In genomic region chr9:22327475-22328387, GRCm38 (mm10) we compare ENCODE assay signal across 8 mouse cellular contexts. TPM values are rescaled to one million over a fixed set of nuclear protein-coding genes. Genes with fewer than 3 reads are reported as not detected.
DNase-seq lines count a peak whose midpoint lies in the region; ATAC-seq and TF ChIP-seq lines count a peak whose summit lies in the region.

No protein-coding gene starts in this region.

- H3K9ac ChIP-seq in hindbrain, postnatal 0 days (replicated peaks; ENCODE audit: low read length), result peak overlapping the region; percentile 45; the same call in 1 of the 2 replicates

- no peaks in the 10 kb centered on the region for H3K4me1 ChIP-seq in cortical plate, adult 2 months (ENCODE audit: control insufficient read depth, insufficient read depth, low read length)
- 0 out of 2 replicates have a peak, but pooled peaks cover 3% of the 10 kb centered on the region for H3K4me1 ChIP-seq in hindbrain, postnatal 0 days (ENCODE audit: insufficient read depth, low read length)

- no peak overlapping the region for H3K27ac ChIP-seq in cortical plate, adult 2 months (ENCODE audit: insufficient read depth, low read length)
- peak overlapping the region; percentile 59 for H3K27ac ChIP-seq in hindbrain, postnatal 0 days
- no peak overlapping the region; the same call in 1 of the 2 replicates for H3K27ac ChIP-seq in left cerebral cortex, adult 2 months
- H3K27ac ChIP-seq in macrophage, result peak overlapping the region; percentile 54

- peak overlapping the region; percentile 34 for H3K4me3 ChIP-seq in cortical plate, adult 2 months (ENCODE audit: insufficient read depth, low read length)
- peak overlapping the region; percentile 41 for H3K4me3 ChIP-seq in hindbrain, postnatal 0 days (ENCODE audit: low read length)
- H3K4me3 ChIP-seq in left cerebral cortex, adult 2 months, result peak overlapping the region; percentile 49
- peak overlapping the region; percentile 47 for H3K4me3 ChIP-seq in macrophage (ENCODE audit: inconsistent target)

- 1% methylated on average over 32 of the region's 32 CpGs for WGBS in hindbrain, postnatal 0 days
- 4% methylated on average over 32 of the region's 32 CpGs for WGBS in macrophage (ENCODE audit: missing documents)

- H3K4me2 ChIP-seq in hindbrain, postnatal 0 days (ENCODE audit: low read depth, low read length), result peak overlapping the region; percentile 73

- intact Hi-C loops in left cerebral cortex, adult 2 months (cut with DNase I), result no loop called here

- H3K79me2 ChIP-seq in macrophage (ENCODE audit: inconsistent target), result no peaks in the 10 kb centered on the region

- peak; percentile 69 for TF ChIP-seq CTCF in cortical plate, adult 2 months (IDR thresholded peaks at IDR 0.05; ENCODE audit: extremely low read depth, insufficient read depth, low read length)
- TF ChIP-seq CTCF in hindbrain, postnatal 0 days (IDR thresholded peaks at IDR 0.05; ENCODE audit: low read depth), result peak; percentile 95
- peak; percentile 79 for TF ChIP-seq CTCF in left cerebral cortex, adult 2 months (IDR thresholded peaks at IDR 0.05)

- ATAC-seq in hindbrain, postnatal 0 days, result peak; percentile 95

- no peaks in the 10 kb centered on the region for H3K27me3 ChIP-seq in hindbrain, postnatal 0 days (ENCODE audit: insufficient read depth, low read length)

- no peak for TF ChIP-seq POLR2A in cortical plate, adult 2 months (IDR thresholded peaks at IDR 0.05; ENCODE audit: extremely low read depth, insufficient read depth, low read length)

- peak; percentile 94 for DNase-seq in ZHBTc4 (ENCODE audit: low read depth, low spot score)
- DNase-seq in gastrocnemius, adult 8-10 months (ENCODE audit: low spot score in 2 of 2), result peak; percentile 54 to 75
- peak; percentile 91 for DNase-seq in hindbrain, postnatal 0 days (ENCODE audit: low spot score)
- peak; percentile 68 to 79 for DNase-seq in left cerebral cortex, adult 2 months (ENCODE audit: extremely low spot score in 1 of 2, low spot score in 2 of 2)
- peak; percentile 66 for DNase-seq in retina, postnatal 7 days (ENCODE audit: low read depth, low spot score)
- DNase-seq in urinary bladder, adult 18-20 months (ENCODE audit: low spot score in 2 of 2), result peak; percentile 77 to 90

- no peaks in the 10 kb centered on the region for H3K36me3 ChIP-seq in hindbrain, postnatal 0 days (ENCODE audit: insufficient read depth, low read length)
- no peaks in the 10 kb centered on the region for H3K36me3 ChIP-seq in macrophage (ENCODE audit: inconsistent target)

- no peaks in the 10 kb centered on the region for H3K9me3 ChIP-seq in hindbrain, postnatal 0 days (ENCODE audit: low read length)

RNA-seq across cellular contexts. Expression of gene Zfp810, which starts 20.3 kb away (rescaled TPM):
- polyA plus RNA-seq in cortical plate, adult 2 months (2012; rRNA removed), result 15.7 and 18.7 TPM in 2 replicates
- total RNA-seq in gastrocnemius, adult 8-10 months (2022), result under 1 TPM; 0.29 to 0.56 (median 0.43) TPM
- total RNA-seq in hindbrain, postnatal 0 days (2014; rRNA removed), result 25.4 and 41.4 TPM in 2 replicates
- 24.2 and 25.1 TPM in 2 replicates for polyA plus RNA-seq in hindbrain, postnatal 0 days (2015; fragmentation: Nextera tagmentation; extraction: Ambion mirVana)
- 10 to 100 TPM; 12.6 to 16.4 TPM for total RNA-seq in left cerebral cortex, adult 2 months (2021)
- total RNA-seq in macrophage (2018; cell fraction: chromatin; rRNA removed), result 10 to 100 TPM in 20 of 26 experiments, 1 to 10 TPM in 6; 2.5 to 55.9 (median 26.1) TPM
- total RNA-seq in macrophage (2018; cell fraction: cytosol; rRNA removed), result 1 to 10 TPM in 25 of 26 experiments, under 1 TPM in 1; 0.86 to 8.3 (median 5.6) TPM
- total RNA-seq in macrophage (2018; cell fraction: nucleus; rRNA removed), result 10 to 100 TPM in 18 of 26 experiments, 1 to 10 TPM in 8; 3.0 to 43.6 (median 16.2) TPM
- 4.9 to 7.5 TPM (median 6.3 TPM) in 3 replicates for polyA plus RNA-seq in macrophage (2018)

Comparison
In these comparisons a context has a peak if more than half of its experiments do, and no peak if none do; other contexts are left out.
1. H3K27ac ChIP-seq: peak in hindbrain, postnatal 0 days (single experiment) and macrophage (single experiment); none in cortical plate, adult 2 months (single experiment) and left cerebral cortex, adult 2 months (single experiment).
2. RNA of gene Zfp810, which starts 20.3 kb away (total RNA-seq): 25.4 to 41.4 TPM in hindbrain, postnatal 0 days and 12.6 to 16.4 TPM in left cerebral cortex, adult 2 months; 0.29 to 0.56 TPM in gastrocnemius, adult 8-10 months; every median in the first group is over 4 times any median in the second.
3. Peak in every context shown above with its lines, with median percentiles within 50 percentile points of each other: DNase-seq, H3K4me3 ChIP-seq and CTCF ChIP-seq.